Mouse (Mus musculus) embryonic facial prominence, embryonic 12.5 days (tissue): ENCODE measurements at regions not wholly inside any gene's neighbourhood (a gene's known extent, or its start where the extent isn't known, plus 50 kb on each side); places are given as distances from the start of the nearest gene placed in this dataset.
"Not testable (repeated sequence)": the region's sequence is repeated elsewhere in the genome, so short reads cannot be mapped to it uniquely, and the experiment has no call there.

Source experiments
- ATAC-seq: fragments of 200-750 bp; cut with Nextera tagmentation; 2 replicates; pipeline ENCODE4 v1.8.0; 2017; ENCODE audit not compliant: insufficient number of reproducible peaks, insufficient read depth, low FRiP score, low TSS enrichment
- H3K27ac ChIP-seq: fragments of 300-500 bp; sonication (generic); 2 replicates; pipeline ENCODE4 v1.5.1; 2016; ENCODE audit warnings: mild to moderate bottlenecking
- H3K27me3 ChIP-seq: fragments of 300-500 bp; sonication (generic); 2 replicates; pipeline ENCODE4 v1.6.1; 2016; ENCODE audit warnings: mild to moderate bottlenecking, moderate library complexity
- H3K36me3 ChIP-seq: fragments of 300-500 bp; sonication (generic); 2 replicates; pipeline ENCODE4 v1.6.1; 2016; ENCODE audit warnings: mild to moderate bottlenecking
- H3K4me1 ChIP-seq: fragments of 300-500 bp; sonication (generic); 2 replicates; pipeline ENCODE4 v1.6.1; 2016
- H3K4me2 ChIP-seq: fragments of 300-500 bp; sonication (generic); replicated peaks from 2 replicates; pipeline ENCODE4 v1.6.1; 2016; ENCODE audit warnings: mild to moderate bottlenecking, moderate library complexity
- H3K4me3 ChIP-seq: fragments of 300-500 bp; sonication (generic); 2 replicates; pipeline ENCODE4 v1.5.1; 2016; ENCODE audit warnings: mild to moderate bottlenecking
- H3K9ac ChIP-seq: fragments of 300-500 bp; sonication (generic); 2 replicates; pipeline ENCODE4 v1.6.1; 2016; ENCODE audit warnings: mild to moderate bottlenecking, moderate library complexity
- H3K9me3 ChIP-seq: fragments of 300-500 bp; sonication (generic); 2 replicates; pipeline ENCODE4 v1.6.1; 2016; ENCODE audit warnings: mild to moderate bottlenecking, moderate library complexity
- WGBS: fragments of 180-500 bp; shearing (Covaris S2); methylation state at CpG from one replicate; pipeline ENCODE4 v1.1.7; 2016; 5-methylcytosine and 5-hydroxymethylcytosine counted together

DNA sequence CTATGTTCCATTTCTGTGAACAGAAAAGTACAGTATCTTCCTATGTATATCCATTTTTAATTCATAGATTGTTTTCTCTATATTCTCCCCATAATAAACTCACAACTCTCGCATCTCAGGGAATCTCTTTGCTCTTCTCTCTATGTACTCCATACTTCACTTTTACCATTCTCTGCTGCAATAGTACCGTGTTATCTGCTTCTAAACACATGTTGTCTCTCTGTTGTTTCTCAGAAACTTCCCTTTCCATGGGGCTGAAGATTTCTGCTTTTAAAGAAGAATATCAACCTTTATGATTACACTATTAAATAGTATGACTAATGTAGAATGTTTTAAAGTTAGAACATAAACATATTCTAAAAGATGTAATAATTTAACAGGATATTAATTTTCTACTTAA, 207.9 kb upstream of the Cntn3 start:
- Histone ChIP-seq H3K4me1 (no peaks in the 10 kb centered on the region), H3K4me2 (no peak overlapping the region), H3K9me3 (no peaks in the 10 kb centered on the region), H3K27ac (no peak overlapping the region), H3K36me3 (no peaks in the 10 kb centered on the region), H3K27me3 (no peaks in the 10 kb centered on the region), H3K4me3 (no peak overlapping the region), H3K9ac (no peak overlapping the region)
- WGBS, result 84% methylated on average over 2 of the region's 2 CpGs
- ATAC-seq, result no peak

DNA sequence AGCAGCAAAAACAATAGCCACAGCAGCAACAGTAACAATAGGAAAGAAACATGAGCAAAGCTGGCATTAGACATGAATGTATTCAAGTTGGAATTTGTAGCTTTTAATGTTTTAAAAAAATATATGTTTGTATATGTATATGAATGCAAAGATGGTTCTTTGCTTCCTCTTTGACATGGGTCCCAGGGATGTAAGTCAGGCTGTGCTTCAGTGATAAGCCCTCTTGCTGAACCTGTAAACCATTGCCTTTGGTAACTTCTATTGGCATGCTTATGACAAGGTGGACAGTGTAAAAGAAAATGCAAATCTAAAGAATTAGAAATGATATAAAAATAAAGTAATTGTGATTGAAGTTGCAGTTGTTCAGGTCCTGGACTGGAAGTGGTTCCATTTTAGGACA, 201.7 kb upstream of the Cntn3 start:
- no peak overlapping the region for H3K9ac ChIP-seq
- H3K4me1 ChIP-seq, result no peaks in the 10 kb centered on the region
- no peak overlapping the region for H3K27ac ChIP-seq
- ATAC-seq, result no peak
- H3K4me2 ChIP-seq, result no peak overlapping the region
- H3K4me3 ChIP-seq, result no peak overlapping the region
- H3K36me3 ChIP-seq, result no peaks in the 10 kb centered on the region
- H3K9me3 ChIP-seq, result no peaks in the 10 kb centered on the region
- H3K27me3 ChIP-seq, result no peaks in the 10 kb centered on the region

DNA sequence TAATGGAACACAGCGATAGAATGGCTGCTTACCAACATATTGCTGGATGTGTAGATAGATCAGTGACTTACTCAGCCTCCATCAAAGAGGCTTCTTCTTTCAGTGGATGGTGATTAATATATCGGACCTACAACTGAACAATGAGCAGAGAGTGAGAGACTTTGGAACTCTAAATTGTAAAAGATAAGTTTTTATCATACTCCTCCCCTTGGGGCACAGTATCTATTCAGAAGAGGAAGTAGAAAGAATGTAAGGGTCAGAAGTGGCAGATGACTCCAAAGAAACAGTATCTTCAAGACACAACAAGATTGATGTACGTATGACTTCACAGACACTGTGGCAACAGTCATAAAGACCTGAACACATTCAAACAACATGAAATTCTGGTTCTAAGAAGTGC, 189.5 kb upstream of the Cntn3 start:
- Histone ChIP-seq H3K4me3 (no peak overlapping the region), H3K4me1 (no peaks in the 10 kb centered on the region), H3K9ac (no peak overlapping the region), H3K36me3 (no peaks in the 10 kb centered on the region), H3K9me3 (no peaks in the 10 kb centered on the region), H3K4me2 (no peak overlapping the region), H3K27ac (no peak overlapping the region), H3K27me3 (no peaks in the 10 kb centered on the region)
- ATAC-seq, result no peak
- 77% methylated on average over 3 of the region's 3 CpGs for WGBS

DNA sequence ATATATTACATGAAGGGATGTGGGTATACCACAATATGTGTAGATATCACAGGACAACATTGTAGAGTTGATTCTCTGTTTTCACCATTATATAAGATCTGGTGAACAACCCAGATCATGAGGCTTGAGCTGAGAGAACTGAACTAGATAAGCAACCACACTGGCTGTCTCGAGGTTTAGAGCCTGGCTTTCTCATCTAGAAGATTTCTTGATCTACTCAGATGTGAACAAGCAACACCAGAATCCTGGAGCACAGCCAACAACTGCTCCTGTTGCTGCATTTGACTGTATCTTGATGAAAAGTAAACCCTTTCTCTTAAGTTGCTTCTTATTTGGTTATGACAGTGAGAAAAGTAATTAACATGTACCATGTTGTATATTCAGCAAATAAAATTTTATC, 182.1 kb upstream of the Cntn3 start:
- no peaks in the 10 kb centered on the region for H3K27me3 ChIP-seq
- no peak for ATAC-seq
- no peaks in the 10 kb centered on the region for H3K36me3 ChIP-seq
- H3K4me3 ChIP-seq, result no peak overlapping the region
- 57% methylated on average over 1 of the region's 1 CpGs for WGBS
- H3K9me3 ChIP-seq, result no peaks in the 10 kb centered on the region
- no peak overlapping the region for H3K27ac ChIP-seq
- no peak overlapping the region for H3K9ac ChIP-seq
- no peaks in the 10 kb centered on the region for H3K4me1 ChIP-seq
- no peak overlapping the region for H3K4me2 ChIP-seq

DNA sequence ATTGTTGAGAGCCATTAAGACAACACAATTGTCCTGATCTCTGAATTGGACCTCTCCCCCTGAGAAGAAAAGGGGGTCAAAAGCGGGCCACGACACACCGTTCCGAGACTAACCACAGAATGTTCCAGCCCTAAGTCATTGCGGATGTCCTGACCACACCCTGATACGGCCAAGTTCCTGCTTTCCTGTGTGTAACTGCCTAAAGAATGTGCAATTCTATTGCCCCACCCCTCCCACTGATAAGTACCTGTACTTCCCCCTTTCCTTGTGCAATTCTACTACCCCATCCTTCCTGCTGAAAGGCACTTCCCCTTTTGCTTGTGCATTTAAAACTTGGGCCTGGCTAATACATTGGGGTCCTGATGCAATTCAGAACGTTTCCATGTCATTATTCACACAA, 177.3 kb upstream of the Cntn3 start:
- not testable (repeated sequence) for H3K4me1 ChIP-seq, H3K36me3 ChIP-seq, H3K4me2 ChIP-seq, H3K4me3 ChIP-seq, H3K9me3 ChIP-seq, ATAC-seq, H3K27me3 ChIP-seq, H3K9ac ChIP-seq, H3K27ac ChIP-seq
- WGBS, result 85% methylated on average over 7 of the region's 7 CpGs

DNA sequence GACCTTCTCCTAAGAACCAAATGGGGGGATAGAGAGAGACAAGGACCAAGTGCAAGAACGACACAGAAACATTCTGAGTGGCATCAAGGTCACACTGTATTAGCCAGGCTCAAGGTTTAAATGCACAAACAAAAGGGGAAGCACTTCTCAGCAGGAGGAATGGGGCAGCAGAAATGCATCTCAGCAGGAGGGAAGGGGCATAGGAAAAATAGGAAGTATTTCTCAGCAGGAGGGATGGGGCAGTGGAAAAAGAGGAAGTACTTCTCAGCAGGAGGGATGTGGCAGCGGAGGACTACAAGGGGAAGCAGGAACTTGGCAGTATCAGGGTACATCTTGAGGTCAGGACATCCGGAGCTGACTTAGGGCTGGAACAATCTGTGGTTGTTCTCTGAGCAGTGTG, 173.5 kb upstream of the Cntn3 start:
- not testable (repeated sequence) for H3K4me2 ChIP-seq, H3K27ac ChIP-seq, H3K9ac ChIP-seq, H3K4me1 ChIP-seq, H3K9me3 ChIP-seq, H3K4me3 ChIP-seq, H3K36me3 ChIP-seq, ATAC-seq, H3K27me3 ChIP-seq
- 74% methylated on average over 3 of the region's 3 CpGs for WGBS

DNA sequence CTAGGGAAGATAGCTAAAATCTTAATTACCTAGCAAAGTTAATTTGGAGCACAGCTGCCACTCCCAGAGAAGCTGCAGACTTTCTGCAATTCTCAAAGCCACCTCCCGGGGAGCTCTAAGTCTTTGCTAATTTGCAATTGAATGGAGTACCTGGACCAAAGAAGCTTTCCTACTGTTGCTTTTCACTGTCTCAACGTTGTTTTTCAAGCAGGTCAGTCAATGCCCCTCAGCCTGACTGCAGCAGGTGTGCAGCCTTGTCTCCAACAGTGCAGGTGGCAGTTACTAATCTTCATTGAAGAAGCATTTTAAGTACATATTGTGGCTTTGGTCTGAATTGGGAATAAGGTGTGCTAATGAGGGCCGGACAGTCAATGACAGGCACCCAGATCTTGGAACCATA, 164.3 kb upstream of the Cntn3 start:
- WGBS, result 58% methylated on average over 3 of the region's 3 CpGs
- ATAC-seq, H3K9me3 ChIP-seq, H3K27ac ChIP-seq, H3K36me3 ChIP-seq, H3K9ac ChIP-seq, H3K4me3 ChIP-seq, H3K4me2 ChIP-seq, H3K27me3 ChIP-seq, H3K4me1 ChIP-seq: not testable (repeated sequence)

DNA sequence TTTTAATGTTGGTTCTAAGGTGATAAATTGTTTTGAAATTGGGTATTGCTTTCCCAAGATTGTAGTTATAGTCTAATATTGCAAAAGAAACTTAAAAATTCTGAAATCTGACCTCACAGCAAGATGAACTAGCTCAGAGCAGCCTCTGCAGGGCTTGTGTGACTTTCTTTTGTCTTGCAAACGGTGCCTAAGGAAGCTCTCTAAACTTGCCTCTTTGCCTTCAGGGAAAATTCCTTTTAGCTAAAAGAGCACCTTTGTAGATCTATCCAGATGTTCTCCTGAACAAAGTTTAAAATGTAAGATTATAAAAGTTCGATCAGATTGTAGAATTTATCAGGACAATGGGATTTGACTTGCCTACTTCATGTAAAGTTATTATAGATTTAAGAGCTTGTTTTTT, 160.8 kb upstream of the Cntn3 start:
- Histone ChIP-seq H3K9me3 (peaks cover 5% of the 10 kb centered on the region), H3K9ac (no peak overlapping the region), H3K4me3 (no peak overlapping the region), H3K36me3 (no peaks in the 10 kb centered on the region), H3K4me2 (no peak overlapping the region), H3K4me1 (no peaks in the 10 kb centered on the region), H3K27ac (no peak overlapping the region), H3K27me3 (no peaks in the 10 kb centered on the region)
- ATAC-seq, result no peak
- WGBS, result 50% methylated on average over 2 of the region's 2 CpGs

DNA sequence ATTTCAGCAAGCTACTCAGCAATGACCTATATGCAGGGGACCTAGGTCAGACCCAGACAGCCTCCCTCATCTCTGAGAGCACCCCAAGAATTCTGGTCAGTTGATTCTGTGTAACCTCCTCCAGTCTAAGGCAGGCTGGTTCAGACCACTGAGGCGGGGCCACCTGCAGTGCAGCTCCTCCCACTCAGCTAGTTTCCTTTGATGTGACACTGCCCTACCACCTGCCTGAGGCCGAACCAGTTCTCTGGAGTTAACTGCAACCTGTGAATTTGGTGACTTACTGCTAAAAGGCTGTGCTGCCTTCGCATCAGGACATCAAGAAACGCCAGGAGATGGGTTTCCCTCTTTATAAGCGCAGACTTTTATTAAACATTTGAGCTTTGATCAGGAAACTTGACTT, 159.1 kb upstream of the Cntn3 start:
- no peak overlapping the region for H3K4me3 ChIP-seq
- no peaks in the 10 kb centered on the region for H3K27me3 ChIP-seq
- no peak overlapping the region for H3K27ac ChIP-seq
- no peaks in the 10 kb centered on the region for H3K36me3 ChIP-seq
- ATAC-seq, result peak; percentile 22; the same call in 1 of the 2 replicates
- H3K9me3 ChIP-seq, result peaks cover 5% of the 10 kb centered on the region
- H3K4me1 ChIP-seq, result no peaks in the 10 kb centered on the region
- no peak overlapping the region for H3K4me2 ChIP-seq
- 66% methylated on average over 5 of the region's 5 CpGs for WGBS
- H3K9ac ChIP-seq, result no peak overlapping the region

DNA sequence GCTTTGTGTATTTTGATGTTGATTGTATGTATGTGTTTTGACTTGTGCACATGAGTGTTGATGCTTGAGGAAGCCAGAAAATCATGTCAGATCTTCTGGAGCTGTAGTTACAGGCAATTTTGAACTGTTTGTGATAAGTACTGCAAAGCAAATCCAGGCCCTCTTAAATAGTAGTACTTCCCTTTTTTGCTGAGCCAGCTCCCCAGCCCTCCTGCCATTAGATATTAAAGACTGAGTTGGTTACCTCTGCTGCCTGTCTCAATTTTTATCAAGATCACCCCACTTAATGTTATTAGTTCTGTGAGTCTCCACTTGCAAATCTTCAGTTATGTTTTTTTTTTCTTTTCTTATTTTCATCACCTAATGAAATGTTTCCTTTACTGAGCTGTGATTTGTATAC, 152.8 kb upstream of the Cntn3 start:
- H3K36me3 ChIP-seq, result no peaks in the 10 kb centered on the region
- no peak overlapping the region for H3K4me2 ChIP-seq
- no peaks in the 10 kb centered on the region for H3K4me1 ChIP-seq
- H3K4me3 ChIP-seq, result no peak overlapping the region
- H3K27ac ChIP-seq, result no peak overlapping the region
- H3K27me3 ChIP-seq, result no peaks in the 10 kb centered on the region
- H3K9me3 ChIP-seq, result no peaks in the 10 kb centered on the region
- no peak overlapping the region for H3K9ac ChIP-seq
- no peak for ATAC-seq

DNA sequence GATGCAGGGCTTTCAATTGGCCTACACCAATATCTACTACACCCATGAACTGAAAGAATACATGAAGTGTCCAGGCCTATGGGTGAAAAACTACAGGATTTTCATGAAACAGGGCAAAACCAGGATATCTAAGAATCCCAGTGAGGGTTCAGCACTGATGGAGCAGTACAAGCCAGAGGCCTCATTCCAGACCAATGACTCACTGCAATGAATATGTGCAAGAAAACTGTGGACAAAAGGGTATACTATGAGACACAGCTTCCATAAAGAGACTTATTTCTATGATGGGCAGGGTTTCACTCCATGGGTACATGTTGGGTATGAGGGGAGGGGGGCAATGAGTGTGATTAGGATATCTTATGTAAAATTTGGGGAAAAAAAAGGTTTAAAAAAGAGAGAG, 151.4 kb upstream of the Cntn3 start:
- Histone ChIP-seq H3K36me3 (no peaks in the 10 kb centered on the region), H3K9me3 (no peaks in the 10 kb centered on the region), H3K9ac (no peak overlapping the region), H3K4me2 (no peak overlapping the region), H3K4me3 (no peak overlapping the region), H3K4me1 (no peaks in the 10 kb centered on the region), H3K27ac (no peak overlapping the region), H3K27me3 (no peaks in the 10 kb centered on the region)
- ATAC-seq, result no peak

DNA sequence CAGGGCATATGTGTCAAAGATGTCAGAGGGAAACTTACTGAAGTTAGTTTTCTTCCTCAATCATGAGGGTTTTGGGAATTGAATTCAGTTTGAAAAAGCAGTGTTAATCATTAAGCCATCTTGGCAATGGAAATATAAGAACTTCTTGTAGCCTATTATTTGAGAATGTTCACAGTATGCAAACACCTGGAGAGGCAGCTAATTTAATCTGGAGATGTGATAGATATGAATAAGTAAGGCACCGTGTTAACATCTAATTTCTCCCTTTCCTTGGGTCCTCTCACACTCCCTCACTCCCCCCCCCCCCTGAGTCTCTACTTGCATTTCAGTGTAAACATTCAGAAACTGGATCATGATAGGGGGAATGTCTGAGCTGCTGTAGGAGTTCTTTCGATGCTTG, 134.0 kb upstream of the Cntn3 start:
- H3K4me2 ChIP-seq, result no peak overlapping the region
- no peak overlapping the region for H3K9ac ChIP-seq
- no peaks in the 10 kb centered on the region for H3K9me3 ChIP-seq
- H3K4me1 ChIP-seq, result no peaks in the 10 kb centered on the region
- H3K36me3 ChIP-seq, result no peaks in the 10 kb centered on the region
- ATAC-seq, result no peak
- H3K27me3 ChIP-seq, result no peaks in the 10 kb centered on the region
- no peak overlapping the region for H3K27ac ChIP-seq
- 79% methylated on average over 2 of the region's 2 CpGs for WGBS
- H3K4me3 ChIP-seq, result no peak overlapping the region
